Mouse (Mus musculus): ENCODE measurements around the gene Mapkap1. TPM values are rescaled to one million over a fixed set of nuclear protein-coding genes. Genes with fewer than 3 reads are reported as not detected.

The Mapkap1 gene
- polyA plus RNA-seq, 1 experiment from 2014 or later, result 30.9 TPM

DNA sequence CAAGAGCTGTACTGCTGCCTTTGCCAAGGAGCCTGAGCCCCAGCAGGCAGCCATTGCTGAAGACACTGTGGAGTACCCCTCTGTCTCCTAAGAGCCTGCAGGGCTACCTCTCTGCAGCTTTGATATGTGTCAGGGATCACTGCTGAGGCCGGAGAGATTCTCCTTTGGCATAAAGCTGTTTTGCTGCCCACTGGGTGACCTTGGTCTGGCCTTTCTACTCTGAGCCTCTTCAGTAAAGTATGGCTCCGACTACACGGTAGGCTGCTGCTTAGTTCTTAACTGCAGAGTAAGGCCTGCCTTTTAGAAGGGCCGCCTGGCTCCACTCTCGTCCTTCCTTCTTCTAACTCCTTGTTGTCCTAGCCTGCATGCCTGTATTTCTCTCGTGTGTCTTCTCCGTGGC is 142.9 kb downstream of the Mapkap1 start:
- H3K4me1 ChIP-seq (replicated peaks), result peaks cover 13% of the 10 kb centered on the region
- H3K4me2 ChIP-seq, result no peak overlapping the region
- no peak overlapping the region for H3K4me3 ChIP-seq (replicated peaks)
- no peaks in the 10 kb centered on the region for H3K9me3 ChIP-seq (replicated peaks)
- no peaks in the 10 kb centered on the region for H3K36me3 ChIP-seq (replicated peaks)
- 68% methylated on average over 7 of the region's 7 CpGs for WGBS (ENCODE audit: insufficient replicate concordance)
- no peaks in the 10 kb centered on the region for H3K27me3 ChIP-seq
- no peak overlapping the region for H3K9ac ChIP-seq
- ATAC-seq (ENCODE audit: insufficient read depth), result no peak
- H3K27ac ChIP-seq (replicated peaks), result no peak overlapping the region

- no peaks in the 10 kb centered on the region for H3K9me3 ChIP-seq (replicated peaks)
- no peaks in the 10 kb centered on the region for H3K27me3 ChIP-seq
- no peak overlapping the region for H3K9ac ChIP-seq
- peaks cover 15% of the 10 kb centered on the region for H3K4me1 ChIP-seq (replicated peaks)
- no peak overlapping the region for H3K27ac ChIP-seq (replicated peaks)
- ATAC-seq (ENCODE audit: insufficient read depth), result no peak
- no peak overlapping the region for H3K4me2 ChIP-seq
- H3K4me3 ChIP-seq (replicated peaks), result no peak overlapping the region
- WGBS (ENCODE audit: insufficient replicate concordance), result 60% methylated on average over 2 of the region's 2 CpGs
- H3K36me3 ChIP-seq (replicated peaks), result no peaks in the 10 kb centered on the region
Observed at GRCm38 (mm10) chr2:34552772-34553171, 146.2 kb downstream of the Mapkap1 start.

DNA sequence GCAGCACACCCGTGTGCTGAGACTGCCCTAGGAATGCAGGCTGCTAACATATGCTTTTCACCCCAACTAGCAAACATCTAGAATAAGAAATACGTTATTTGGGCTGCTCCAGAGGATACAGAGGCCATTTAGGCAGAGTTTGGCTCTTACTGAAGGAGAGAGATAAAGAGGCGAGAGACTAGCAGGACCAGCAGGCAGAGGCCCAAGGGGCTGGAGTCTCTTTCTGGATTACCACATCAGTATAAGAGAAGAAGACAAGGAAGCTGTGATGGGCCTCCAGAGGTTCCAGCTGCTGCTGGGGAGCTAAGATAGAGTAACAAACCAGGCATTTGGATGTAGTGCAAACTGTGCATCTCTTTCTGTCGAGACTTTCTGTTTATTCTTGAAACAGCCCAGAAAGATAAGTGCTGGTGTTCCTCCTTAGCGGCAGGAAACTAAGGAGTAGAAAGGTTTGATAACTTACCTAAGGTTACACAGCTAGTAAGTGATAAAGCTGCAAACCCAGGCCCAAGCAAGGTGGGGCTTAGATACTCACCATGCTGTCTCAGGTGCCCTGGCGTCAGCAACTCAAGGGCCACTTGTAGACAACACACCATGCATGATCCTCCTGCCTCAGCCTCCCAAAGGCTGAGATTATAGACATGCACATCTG is 147.1 kb downstream of the Mapkap1 start:
- ATAC-seq (ENCODE audit: insufficient read depth), result no peak; the same call in 1 of the 2 replicates
- Histone ChIP-seq H3K9me3 (replicated peaks) (no peaks in the 10 kb centered on the region), H3K4me3 (replicated peaks) (no peak overlapping the region), H3K27me3 (no peaks in the 10 kb centered on the region), H3K4me1 (replicated peaks) (peaks cover 15% of the 10 kb centered on the region), H3K36me3 (replicated peaks) (no peaks in the 10 kb centered on the region), H3K4me2 (no peak overlapping the region), H3K27ac (replicated peaks) (no peak overlapping the region), H3K9ac (no peak overlapping the region)
- WGBS (ENCODE audit: insufficient replicate concordance), result 23% methylated on average over 6 of the region's 6 CpGs

DNA sequence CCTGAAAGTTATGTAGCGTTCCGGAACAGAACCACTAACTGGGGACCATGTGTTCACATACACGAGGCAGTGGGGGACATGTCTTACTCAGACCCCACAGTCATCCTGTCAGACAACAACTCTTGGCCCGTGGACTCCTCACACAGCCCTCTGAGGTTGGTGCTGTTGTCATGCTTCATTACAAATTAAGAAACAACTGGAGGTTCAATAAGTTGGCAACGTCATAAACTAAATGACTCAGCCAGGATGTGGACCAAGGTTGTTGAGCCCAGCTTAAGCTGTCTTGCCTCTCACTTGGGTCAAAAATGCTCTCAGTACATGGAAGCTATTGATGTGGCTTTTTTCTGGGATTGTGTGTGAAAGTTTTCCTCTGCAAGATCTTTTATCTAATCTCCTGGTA is 153.6 kb downstream of the Mapkap1 start:
- 66% methylated on average over 5 of the region's 5 CpGs for WGBS (ENCODE audit: insufficient replicate concordance)
- H3K4me2 ChIP-seq, result no peak overlapping the region
- H3K27ac ChIP-seq (replicated peaks), result no peak overlapping the region
- no peaks in the 10 kb centered on the region for H3K27me3 ChIP-seq
- H3K36me3 ChIP-seq (replicated peaks), result no peaks in the 10 kb centered on the region
- no peaks in the 10 kb centered on the region for H3K9me3 ChIP-seq (replicated peaks)
- H3K4me3 ChIP-seq (replicated peaks), result no peak overlapping the region
- no peak for ATAC-seq (ENCODE audit: insufficient read depth)
- H3K9ac ChIP-seq, result no peak overlapping the region
- H3K4me1 ChIP-seq (replicated peaks), result 0 out of 2 replicates have a peak, but pooled peaks cover 17% of the 10 kb centered on the region

DNA sequence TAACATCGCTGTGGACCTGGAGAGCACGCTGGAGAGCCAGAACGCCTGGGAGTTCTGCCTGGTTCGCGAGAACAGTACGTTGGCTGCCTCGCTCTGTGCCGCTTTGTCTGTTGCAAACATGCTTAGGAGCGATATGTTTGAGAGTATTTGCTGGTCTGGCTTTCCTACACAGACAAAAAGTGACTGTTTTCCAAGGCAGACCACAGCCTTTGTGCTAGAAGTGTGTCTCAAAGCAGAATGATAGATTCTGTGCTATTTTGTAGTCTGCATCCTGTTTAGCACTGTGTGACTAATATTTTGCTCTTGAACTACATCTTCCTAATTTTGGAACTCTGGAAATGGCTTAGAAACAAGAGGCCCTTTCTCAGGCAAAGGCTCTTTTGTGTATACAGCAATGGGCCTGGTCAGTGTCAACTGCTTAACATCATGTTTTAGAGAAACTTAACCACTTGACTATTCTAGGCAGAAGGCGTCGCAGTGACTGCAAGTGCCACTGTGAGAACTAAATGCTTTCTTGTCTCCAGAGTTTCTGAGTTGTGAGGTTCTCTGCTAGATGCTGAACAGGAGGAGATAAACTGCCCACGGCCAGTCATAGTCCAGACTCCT is 156.6 kb downstream of the Mapkap1 start:
- H3K4me3 ChIP-seq (replicated peaks), result no peak overlapping the region
- no peak for ATAC-seq (ENCODE audit: insufficient read depth)
- no peak overlapping the region for H3K9ac ChIP-seq
- 73% methylated on average over 12 of the region's 12 CpGs for WGBS (ENCODE audit: insufficient replicate concordance)
- no peaks in the 10 kb centered on the region for H3K36me3 ChIP-seq (replicated peaks)
- H3K27me3 ChIP-seq, result no peaks in the 10 kb centered on the region
- H3K9me3 ChIP-seq (replicated peaks), result no peaks in the 10 kb centered on the region
- no peak overlapping the region for H3K27ac ChIP-seq (replicated peaks)
- H3K4me2 ChIP-seq, result no peak overlapping the region
- H3K4me1 ChIP-seq (replicated peaks), result 0 out of 2 replicates have a peak, but pooled peaks cover 12% of the 10 kb centered on the region

DNA sequence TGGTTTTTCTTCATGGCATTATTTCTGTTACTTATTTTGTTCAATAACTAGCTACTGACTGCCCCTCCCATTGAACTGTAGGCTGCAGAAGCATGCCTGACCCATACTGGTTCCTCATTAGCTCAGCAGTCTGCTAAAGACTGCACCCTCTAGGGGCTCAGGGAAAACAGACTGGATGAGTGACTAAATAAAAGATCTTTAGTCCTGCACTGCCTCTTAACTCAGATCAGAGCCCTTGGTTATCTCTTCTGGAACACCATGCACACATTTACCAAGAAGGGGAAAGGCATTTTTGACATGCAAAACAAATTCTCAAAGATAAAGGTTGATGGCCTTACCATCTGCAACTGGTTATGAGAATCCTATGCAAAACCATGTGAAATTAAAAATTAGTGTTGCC is 157.3 kb downstream of the Mapkap1 start:
- Histone ChIP-seq H3K4me2 (no peak overlapping the region), H3K36me3 (replicated peaks) (no peaks in the 10 kb centered on the region), H3K27me3 (no peaks in the 10 kb centered on the region), H3K27ac (replicated peaks) (no peak overlapping the region), H3K4me1 (replicated peaks) (0 out of 2 replicates have a peak, but pooled peaks cover 12% of the 10 kb centered on the region), H3K4me3 (replicated peaks) (no peak overlapping the region), H3K9me3 (replicated peaks) (no peaks in the 10 kb centered on the region), H3K9ac (no peak overlapping the region)
- ATAC-seq (ENCODE audit: insufficient read depth), result no peak

DNA sequence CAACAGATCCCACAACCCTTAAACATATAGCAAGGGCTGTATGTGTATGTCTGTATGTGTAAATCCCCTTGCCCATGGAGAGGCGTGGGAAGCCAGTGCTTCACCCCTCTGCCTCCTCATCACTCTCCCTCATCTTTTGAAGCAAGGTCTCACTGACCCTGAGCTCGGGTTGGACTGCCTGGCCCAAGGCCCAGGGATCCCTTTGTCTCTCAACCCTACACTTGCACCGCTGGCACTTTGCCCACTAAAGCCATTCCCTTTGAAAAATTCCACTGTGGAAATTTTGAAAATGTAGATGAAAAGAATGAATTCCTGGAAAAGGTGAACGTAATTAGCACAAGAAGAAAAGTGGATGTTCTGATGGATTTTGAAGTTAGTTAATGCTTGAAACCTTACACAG is 159.6 kb downstream of the Mapkap1 start:
- ATAC-seq (ENCODE audit: insufficient read depth), result no peak
- Histone ChIP-seq H3K4me3 (replicated peaks) (no peak overlapping the region), H3K4me2 (no peak overlapping the region), H3K4me1 (replicated peaks) (0 out of 2 replicates have a peak, but pooled peaks cover 12% of the 10 kb centered on the region), H3K27ac (replicated peaks) (no peak overlapping the region), H3K9me3 (replicated peaks) (no peaks in the 10 kb centered on the region), H3K36me3 (replicated peaks) (no peaks in the 10 kb centered on the region), H3K27me3 (no peaks in the 10 kb centered on the region), H3K9ac (no peak overlapping the region)
- 61% methylated on average over 4 of the region's 4 CpGs for WGBS (ENCODE audit: insufficient replicate concordance)

- ATAC-seq (ENCODE audit: insufficient read depth), result no peak
- H3K27ac ChIP-seq (replicated peaks), result no peak overlapping the region
- H3K9ac ChIP-seq, result no peak overlapping the region
- H3K36me3 ChIP-seq (replicated peaks), result no peaks in the 10 kb centered on the region
- no peak overlapping the region for H3K4me2 ChIP-seq
- no peaks in the 10 kb centered on the region for H3K27me3 ChIP-seq
- H3K4me3 ChIP-seq (replicated peaks), result no peak overlapping the region
- no peaks in the 10 kb centered on the region for H3K9me3 ChIP-seq (replicated peaks)
- H3K4me1 ChIP-seq (replicated peaks), result 0 out of 2 replicates have a peak, but pooled peaks cover 12% of the 10 kb centered on the region
- 64% methylated on average over 1 of the region's 1 CpGs for WGBS (ENCODE audit: insufficient replicate concordance)
Observed at GRCm38 (mm10) chr2:34566601-34567000, 160.0 kb downstream of the Mapkap1 start.

DNA sequence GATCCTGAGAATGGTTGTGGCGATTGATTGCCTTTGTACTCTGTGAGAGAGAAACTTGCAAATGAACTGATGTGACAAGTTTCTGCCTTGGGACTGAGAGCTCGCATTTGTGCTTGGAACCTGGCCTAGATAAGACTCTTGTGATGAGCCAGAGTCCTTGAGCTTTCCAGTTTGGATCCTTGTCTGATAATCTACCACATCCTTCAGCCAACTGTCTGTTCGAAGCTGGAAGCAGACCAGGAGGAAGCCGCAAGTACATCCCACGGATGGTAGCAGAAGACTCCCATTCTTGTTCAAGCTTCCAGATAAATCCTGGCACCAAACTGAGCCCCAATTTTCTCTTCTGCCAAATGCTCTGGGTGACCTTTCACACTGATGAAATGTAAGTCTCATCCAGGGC is 162.6 kb downstream of the Mapkap1 start:
- Histone ChIP-seq H3K36me3 (replicated peaks) (no peaks in the 10 kb centered on the region; the same call in 1 of the 2 replicates), H3K4me1 (replicated peaks) (no peaks in the 10 kb centered on the region), H3K4me3 (replicated peaks) (no peak overlapping the region), H3K4me2 (no peak overlapping the region), H3K9me3 (replicated peaks) (no peaks in the 10 kb centered on the region), H3K27ac (replicated peaks) (no peak overlapping the region), H3K9ac (no peak overlapping the region), H3K27me3 (no peaks in the 10 kb centered on the region)
- no peak for ATAC-seq (ENCODE audit: insufficient read depth)
- 65% methylated on average over 5 of the region's 5 CpGs for WGBS (ENCODE audit: insufficient replicate concordance)

- no peaks in the 10 kb centered on the region for H3K27me3 ChIP-seq
- WGBS (ENCODE audit: insufficient replicate concordance), result 55% methylated on average over 6 of the region's 6 CpGs
- no peak overlapping the region for H3K9ac ChIP-seq
- H3K9me3 ChIP-seq (replicated peaks), result no peaks in the 10 kb centered on the region
- no peak overlapping the region for H3K4me3 ChIP-seq (replicated peaks)
- H3K4me1 ChIP-seq (replicated peaks), result no peaks in the 10 kb centered on the region
- ATAC-seq (ENCODE audit: insufficient read depth), result no peak
- H3K36me3 ChIP-seq (replicated peaks), result no peaks in the 10 kb centered on the region; the same call in 1 of the 2 replicates
- no peak overlapping the region for H3K4me2 ChIP-seq
- H3K27ac ChIP-seq (replicated peaks), result no peak overlapping the region
Observed at GRCm38 (mm10) chr2:34570378-34570777, 163.8 kb downstream of the Mapkap1 start.

DNA sequence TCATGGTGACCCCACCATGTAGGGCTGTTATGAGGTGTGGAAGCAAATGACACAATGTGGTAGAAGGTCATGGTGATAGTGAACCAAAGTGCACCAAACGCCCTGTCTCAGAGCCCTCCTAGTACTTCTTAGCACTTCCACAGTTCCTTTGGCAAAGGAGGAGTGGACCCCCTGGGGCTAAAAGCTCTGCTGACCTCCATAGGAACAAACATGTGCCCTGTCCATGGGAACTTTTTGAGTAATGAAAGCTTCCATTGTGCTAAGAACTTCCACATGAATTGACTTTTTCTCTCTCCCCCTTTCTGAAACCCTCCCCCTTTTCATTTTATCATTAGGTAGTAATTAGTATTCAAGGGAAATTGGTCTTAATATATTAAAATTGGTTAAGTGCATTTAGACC is 164.5 kb downstream of the Mapkap1 start:
- Histone ChIP-seq H3K4me2 (no peak overlapping the region), H3K9me3 (replicated peaks) (no peaks in the 10 kb centered on the region), H3K36me3 (replicated peaks) (no peaks in the 10 kb centered on the region; the same call in 1 of the 2 replicates), H3K27me3 (no peaks in the 10 kb centered on the region), H3K9ac (no peak overlapping the region), H3K27ac (replicated peaks) (no peak overlapping the region), H3K4me3 (replicated peaks) (no peak overlapping the region), H3K4me1 (replicated peaks) (no peaks in the 10 kb centered on the region)
- 50% methylated on average over 1 of the region's 1 CpGs for WGBS (ENCODE audit: insufficient replicate concordance)
- no peak for ATAC-seq (ENCODE audit: insufficient read depth)

- H3K4me3 ChIP-seq (replicated peaks), result no peak overlapping the region
- H3K27ac ChIP-seq (replicated peaks), result no peak overlapping the region
- no peaks in the 10 kb centered on the region for H3K9me3 ChIP-seq (replicated peaks)
- H3K4me1 ChIP-seq (replicated peaks), result no peaks in the 10 kb centered on the region
- no peaks in the 10 kb centered on the region for H3K27me3 ChIP-seq
- H3K9ac ChIP-seq, result no peak overlapping the region
- no peak overlapping the region for H3K4me2 ChIP-seq
- H3K36me3 ChIP-seq (replicated peaks), result no peaks in the 10 kb centered on the region; the same call in 1 of the 2 replicates
- ATAC-seq (ENCODE audit: insufficient read depth), result no peak
- 67% methylated on average over 4 of the region's 4 CpGs for WGBS (ENCODE audit: insufficient replicate concordance)
Observed at GRCm38 (mm10) chr2:34573073-34573472, 166.5 kb downstream of the Mapkap1 start.
